Mouse (Mus musculus) thymus, postnatal 14 days (tissue): ENCODE measurements around the gene Sec14l4.

Source experiments
- DNase-seq: peaks from one replicate; pipeline ENCODE4 v3.0.0; 2021

The Sec14l4 gene

GRCm38 (mm10) chr11:4080219-4080618 is 49.0 kb downstream of the Sec14l4 start:
- DNase-seq, result peak; percentile 56

- peak; percentile 51 for DNase-seq
Measured at GRCm38 (mm10) chr11:4083316-4084078, 52.2 kb downstream of the Sec14l4 start.

GRCm38 (mm10) chr11:4086246-4086645 is 55.0 kb downstream of the Sec14l4 start:
- DNase-seq, result no peak

GRCm38 (mm10) chr11:4087267-4087666 is 56.0 kb downstream of the Sec14l4 start:
- no peak for DNase-seq

GRCm38 (mm10) chr11:4093459-4094377 is 62.5 kb downstream of the Sec14l4 start:
- DNase-seq, result no peak

GRCm38 (mm10) chr11:4094378-4095170 is 63.3 kb downstream of the Sec14l4 start:
- DNase-seq, result peak; percentile 74

GRCm38 (mm10) chr11:4095171-4096053 is 64.2 kb downstream of the Sec14l4 start, which contains the start of gene Mtfp1:
Mtfp1 (minus strand) TSS chr11:4095445.
- peak; percentile 75 for DNase-seq

GRCm38 (mm10) chr11:4096054-4096984 is 65.1 kb downstream of the Sec14l4 start:
- peak; percentile 95 for DNase-seq

- DNase-seq, result peak; percentile 41
Measured at GRCm38 (mm10) chr11:4097091-4097621, 65.9 kb downstream of the Sec14l4 start.
